Mouse (Mus musculus): ENCODE measurements around the gene Klhl7.

Klhl7 gene

DNA sequence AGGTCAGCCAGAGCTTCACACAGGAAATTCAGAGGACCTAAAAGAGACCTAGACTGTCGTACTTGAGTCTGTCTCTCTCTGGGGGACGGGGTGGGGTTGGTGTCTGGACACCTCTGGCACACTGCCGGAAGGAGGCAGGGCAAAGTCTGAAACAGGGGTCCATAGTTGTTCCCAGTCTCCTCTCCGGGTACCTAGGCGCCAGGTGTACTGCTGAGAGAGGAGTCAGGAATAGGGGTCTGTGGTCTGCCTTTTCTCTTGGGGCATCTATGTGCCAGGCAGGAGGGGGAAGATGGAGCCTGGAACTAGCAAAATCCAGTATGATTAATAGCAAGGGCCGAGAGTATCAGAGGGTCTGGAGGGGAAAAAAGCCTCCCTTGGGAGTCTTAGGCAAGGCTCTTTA, 5.0 kb upstream of the Klhl7 start:
- no peak for DNase-seq (ENCODE audit: low read depth, low spot score)

DNA sequence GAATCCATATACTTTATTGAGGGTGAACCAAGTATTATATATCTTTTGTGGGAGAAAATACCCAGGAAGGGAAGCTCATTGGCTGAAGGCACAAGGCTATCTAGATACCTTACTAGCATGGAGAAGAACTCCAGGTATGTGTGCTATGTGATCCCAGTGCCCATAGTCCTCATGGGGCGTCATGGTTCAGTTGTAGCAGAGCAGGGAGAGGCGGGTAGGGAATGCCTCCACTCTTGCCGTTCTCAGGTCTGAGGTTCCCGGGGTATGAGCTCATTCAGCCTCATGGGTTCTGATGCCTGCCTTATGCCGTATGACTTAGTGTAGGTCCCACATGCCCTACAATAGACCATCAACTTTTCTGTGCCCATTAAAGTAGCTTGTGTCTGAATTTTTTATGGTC, 4.5 kb upstream of the Klhl7 start:
- DNase-seq (ENCODE audit: low read depth, low spot score), result no peak

DNA sequence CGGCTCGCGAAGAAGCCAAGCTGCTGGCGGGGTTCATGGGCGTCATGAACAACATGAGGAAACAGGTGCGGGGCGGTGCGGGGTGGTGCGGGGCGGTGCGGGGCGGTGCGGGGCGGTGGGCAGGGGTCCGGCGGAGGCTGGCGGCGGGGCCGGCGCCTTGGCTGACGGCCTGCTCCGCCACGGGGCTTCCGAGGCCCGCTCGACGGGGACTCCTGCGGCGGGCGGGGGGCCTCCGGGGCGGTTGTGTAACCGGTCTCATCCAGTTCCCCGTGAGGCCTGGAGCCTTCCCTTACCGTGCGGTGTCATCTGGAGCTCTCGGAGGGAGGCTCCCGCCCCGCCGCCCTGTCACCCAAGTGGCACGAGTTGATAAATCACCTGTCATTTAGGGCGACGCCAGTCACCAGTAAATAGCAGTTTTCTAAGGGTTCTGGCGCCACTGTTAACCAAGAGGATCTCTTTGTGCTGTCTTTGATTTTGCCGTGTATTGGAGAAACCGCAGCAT, 456 bp downstream of the Klhl7 start:
- DNase-seq (ENCODE audit: low read depth, low spot score), result peak; percentile 32

DNA sequence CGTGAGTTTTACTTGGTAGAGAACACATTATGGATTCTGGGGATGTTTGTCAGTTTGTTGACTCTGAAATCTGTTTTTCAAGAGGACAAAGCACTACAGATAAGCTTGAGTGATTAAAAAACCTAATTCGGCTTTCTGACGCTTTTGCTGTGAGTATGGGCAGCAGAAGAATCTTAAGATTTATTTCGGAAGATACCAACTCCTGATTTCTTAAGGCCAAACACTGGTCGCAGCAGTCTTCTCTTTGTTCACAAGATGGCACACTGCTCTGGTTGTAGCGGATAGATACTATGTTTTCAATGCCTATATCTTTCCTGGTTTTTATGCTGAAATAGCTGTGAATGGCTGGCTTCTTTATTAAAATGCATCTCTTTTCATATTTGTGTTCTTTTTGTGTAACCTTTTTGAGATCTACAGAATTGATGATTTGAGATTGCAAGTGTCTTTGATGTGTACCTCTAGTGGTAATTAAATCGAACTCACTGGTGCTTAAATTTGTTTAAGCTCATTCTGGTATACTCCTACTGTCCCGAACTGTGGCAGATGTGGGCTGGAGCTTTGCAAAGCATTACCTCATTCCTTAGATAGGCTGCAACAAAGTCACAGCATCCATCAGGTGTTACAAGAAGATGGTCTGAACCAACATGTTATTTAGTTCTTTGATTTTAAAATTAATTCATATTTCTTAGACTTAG, 1.2 kb downstream of the Klhl7 start:
- no peak for DNase-seq (ENCODE audit: low read depth, low spot score)

DNA sequence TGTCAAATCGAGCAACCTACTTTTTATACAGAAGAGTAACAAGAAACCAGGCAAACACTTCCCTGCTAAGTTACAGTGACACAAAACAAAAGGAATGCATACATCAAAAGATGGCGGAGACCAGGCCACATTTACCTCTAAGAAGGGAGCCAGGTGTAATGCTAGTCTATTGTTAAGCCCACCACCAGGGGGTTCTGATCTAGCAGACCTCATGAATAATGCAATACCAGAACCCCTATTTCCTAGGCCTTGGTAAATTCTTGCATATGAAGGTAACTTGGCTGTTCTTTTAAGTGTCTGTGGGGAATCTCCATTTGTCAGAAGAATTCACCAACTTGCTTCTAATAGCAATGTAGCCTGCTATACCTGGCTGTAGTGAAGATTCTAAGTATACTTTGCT, 2.8 kb downstream of the Klhl7 start:
- peak; percentile 74 for DNase-seq (ENCODE audit: low read depth, low spot score)

DNA sequence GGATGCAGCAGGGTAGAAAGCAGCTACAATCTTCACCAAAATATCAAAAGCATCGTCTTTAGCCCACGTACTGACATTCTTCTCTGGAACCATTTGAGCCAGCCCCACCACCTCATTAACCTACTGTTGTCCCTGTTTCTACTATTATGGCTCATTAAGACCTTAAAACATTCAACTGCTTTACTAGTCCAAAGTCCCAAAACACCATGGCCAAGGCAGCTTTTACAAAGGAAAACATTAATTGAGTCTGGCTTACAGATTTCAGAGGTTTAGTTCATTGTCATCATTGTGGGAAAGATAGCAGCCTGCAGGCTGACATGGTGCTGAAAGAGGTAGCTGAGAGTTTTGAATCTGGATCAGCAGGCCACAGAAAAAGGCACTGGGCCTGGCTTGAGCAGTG, 3.4 kb downstream of the Klhl7 start:
- no peak for DNase-seq (ENCODE audit: low read depth, low spot score)

DNA sequence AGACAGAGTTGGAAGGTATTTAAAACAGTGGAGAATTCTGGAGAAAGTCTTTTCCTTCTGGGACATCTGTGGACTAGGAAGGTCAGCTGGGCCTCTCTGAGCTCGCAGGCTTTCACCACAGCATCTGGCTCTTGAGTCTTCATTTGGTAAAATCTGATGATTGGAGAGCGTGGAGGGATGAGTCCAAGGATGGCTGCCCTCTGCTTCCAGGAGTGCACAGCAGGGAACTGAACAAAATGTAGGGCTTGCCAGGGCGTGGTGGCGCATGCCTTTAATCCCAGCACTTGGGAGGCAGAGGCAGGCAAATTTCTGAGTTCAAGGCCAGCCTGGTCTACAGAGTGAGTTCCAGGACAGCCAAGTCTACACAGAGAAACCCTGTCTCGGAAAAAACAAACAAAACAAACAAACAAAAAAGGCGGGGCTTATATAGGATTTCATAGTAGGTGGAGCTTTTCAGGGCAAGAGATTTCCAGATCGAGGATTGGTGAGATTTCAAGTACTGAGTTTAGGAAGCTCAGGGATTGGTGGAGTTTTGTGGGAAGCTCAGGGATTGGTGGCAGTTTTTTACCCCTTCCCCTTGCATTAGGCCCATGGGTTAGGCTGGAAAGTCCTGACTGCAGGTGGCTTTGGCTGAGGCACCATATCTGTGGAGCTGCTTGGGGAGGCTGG, 6.8 kb downstream of the Klhl7 start:
- peak; percentile 55 for DNase-seq (ENCODE audit: low read depth, low spot score)

DNA sequence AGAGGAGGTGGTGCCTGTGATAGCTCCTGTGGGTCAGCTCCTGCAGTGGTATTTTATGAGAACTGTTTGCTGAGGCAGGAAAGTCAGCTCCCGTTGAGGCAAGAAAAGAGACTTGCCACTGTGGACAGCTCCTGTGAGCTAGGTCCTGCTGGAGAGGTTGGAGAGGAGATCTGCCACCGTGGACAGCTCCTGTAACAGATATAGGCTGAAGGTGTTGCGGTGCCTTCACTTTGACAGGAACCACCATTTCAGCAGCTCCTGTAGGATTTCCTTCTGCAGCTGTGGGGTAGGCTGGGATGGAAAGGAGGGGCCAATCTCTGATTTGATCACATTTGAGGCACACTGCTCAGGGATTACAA, 7.3 kb downstream of the Klhl7 start:
- peak; percentile 26 for DNase-seq (ENCODE audit: low read depth, low spot score)

DNA sequence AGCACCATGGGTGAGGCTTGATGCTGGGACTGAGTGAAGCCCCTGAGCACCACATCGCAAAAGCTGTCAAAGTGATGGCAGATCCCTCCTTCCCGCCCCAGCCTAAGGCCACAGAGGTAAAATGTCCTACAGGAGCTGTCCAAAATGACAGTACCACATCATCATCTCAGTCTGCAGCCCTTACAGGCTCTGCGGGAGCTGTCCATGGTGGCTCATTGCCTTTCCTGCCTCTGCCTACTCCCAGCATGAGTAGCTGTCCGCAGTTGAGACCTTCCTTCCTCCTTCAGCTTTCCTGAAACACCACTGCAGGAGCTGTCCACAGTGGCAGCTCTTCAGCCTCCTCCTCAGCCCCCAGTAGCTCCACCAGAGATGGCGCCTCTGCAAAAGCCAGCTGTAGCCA, 9.7 kb downstream of the Klhl7 start:
- DNase-seq (ENCODE audit: low read depth, low spot score), result peak; percentile 72

DNA sequence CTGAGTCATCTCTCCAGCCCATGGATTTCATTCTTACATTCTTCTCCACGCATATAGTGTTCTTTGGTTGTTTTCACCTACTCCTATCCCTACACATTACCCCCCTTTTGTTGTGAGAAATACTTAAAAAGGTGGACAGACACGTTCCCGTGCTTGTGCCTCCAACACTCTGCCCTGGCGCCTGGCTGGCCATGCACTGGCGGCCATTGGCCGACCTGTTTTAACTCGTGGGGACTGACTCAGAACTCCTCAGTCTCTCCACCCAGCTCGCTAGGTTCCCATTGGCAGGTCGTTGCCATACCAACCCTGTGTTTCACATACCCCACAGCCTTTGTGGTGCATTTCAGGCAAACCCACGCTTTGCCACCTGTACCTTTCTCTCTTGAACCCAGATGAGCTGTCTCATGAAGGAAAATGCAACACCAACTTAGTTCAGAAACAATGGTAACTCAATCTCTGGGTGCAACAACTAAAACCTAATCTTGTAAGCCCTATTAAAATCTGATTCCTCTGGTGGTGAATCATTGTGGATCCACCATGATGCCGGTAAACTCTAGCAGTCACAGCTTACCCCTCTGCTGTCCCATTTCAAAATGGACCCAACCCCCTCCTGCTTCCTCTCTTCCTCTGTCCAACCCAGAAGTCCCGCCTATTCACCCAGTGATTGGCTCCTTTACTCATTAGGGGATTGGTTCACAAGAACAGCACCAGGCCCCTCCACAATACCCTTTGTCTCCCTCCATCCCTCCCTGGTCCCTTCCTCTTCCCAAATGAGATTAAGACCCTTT, 11.9 kb downstream of the Klhl7 start:
- no peak for DNase-seq (ENCODE audit: low read depth, low spot score)

DNA sequence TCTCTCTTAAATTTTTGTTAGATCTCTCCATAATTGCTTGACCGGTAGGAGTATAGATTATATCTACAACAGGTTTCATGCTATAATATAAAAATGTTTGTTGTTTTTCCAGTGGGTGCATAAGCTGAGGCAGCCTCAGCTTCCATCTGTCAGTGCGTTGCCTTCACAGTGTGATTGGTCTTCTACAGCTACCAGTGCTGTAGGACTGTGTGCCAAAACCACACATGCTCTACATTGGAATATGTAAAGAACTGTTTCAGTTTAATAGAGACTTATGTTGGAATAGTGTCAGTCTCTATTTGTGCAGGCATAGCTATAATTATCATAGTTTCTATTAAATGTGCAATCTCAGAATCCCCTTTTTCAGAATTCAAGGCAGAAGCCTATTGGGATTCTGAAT, 21.8 kb downstream of the Klhl7 start:
- DNase-seq (ENCODE audit: low read depth, low spot score), result no peak

DNA sequence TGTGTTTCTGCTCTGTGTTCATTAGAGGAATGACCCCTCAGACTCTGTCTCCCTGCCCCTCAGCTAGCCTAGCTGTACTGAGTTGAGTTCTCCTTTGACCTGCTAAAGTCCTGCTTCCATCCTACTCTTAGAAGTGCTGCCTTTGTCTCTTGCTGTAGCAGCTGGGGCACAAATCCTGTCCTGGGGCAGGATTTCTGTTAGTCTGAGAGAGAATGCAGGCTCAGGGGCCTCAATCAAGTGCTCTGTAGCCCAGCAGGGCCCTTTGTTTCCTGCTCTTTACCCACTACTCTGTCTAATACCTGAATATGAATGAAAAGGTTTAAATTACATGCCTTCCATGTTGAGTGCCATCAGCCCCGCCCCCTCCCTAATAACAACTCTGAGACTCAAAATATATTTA, 23.8 kb downstream of the Klhl7 start:
- DNase-seq (ENCODE audit: low read depth, low spot score), result no peak

DNA sequence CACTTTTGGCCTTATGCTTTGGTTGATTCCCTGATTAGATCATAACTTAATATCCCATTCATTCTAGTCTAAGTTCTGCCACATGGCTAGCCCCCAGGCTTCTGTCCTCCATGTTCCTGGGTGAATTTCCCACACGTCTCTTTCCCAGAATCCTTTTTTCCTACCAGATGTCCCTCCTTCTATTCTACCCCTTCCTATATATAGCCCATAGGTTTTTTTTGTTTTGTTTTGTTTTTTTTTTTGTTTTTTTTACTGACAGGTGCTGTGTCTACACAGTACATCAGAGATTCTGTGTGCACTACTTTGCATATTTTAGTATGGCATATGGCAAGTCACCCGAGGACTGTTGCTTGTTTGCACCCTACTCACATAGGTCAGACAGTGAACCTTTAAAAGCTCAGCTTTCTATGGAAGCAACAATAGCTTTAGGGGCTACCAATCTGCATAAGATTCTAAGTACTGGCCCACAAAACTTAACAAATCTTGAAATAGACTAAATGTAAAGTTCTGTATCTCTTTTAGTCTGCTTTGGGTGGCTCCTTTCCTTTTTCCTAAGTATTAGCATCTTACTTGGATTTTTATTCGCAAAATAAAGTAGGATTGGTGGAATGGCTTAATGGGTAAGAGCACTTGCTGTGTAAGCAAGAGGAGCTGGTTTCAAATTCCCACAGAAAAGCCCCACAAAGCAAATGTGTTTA, 24.3 kb downstream of the Klhl7 start:
- no peak for DNase-seq (ENCODE audit: low read depth, low spot score)

DNA sequence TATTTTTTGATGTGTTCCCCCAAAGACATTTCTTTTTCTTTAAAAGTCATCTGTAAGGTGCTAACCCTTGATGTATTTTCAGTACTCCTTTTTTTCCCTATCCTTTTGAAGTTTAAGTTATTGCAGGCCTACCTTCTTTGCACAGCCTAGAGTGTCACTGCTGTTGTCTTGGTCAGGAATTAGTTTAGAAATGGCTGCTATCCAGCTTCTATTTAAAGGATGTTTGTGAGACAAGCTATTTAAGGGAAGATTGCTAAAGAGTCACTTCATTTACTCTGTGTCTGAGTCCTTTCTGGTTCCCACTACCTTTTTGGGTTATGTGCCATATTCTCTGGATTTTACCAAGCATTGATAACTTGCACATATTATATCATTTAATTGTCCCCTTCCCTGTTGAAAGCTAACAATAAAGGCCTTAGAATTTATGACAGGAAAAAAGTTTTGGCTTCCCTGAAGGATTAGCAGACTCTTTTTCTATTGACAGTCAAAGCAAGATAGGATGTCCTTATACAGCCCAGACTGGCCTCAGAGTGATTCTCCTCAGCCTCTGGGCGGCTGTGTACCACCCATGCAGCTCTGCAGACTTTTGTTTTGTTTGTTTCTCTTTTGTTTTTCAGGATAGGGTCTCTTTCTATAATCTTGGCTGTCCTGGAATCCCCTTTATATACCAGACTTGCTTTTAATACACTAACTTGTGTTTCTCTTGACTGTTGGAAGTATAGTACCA, 25.7 kb downstream of the Klhl7 start:
- no peak for DNase-seq (ENCODE audit: low read depth, low spot score)

DNA sequence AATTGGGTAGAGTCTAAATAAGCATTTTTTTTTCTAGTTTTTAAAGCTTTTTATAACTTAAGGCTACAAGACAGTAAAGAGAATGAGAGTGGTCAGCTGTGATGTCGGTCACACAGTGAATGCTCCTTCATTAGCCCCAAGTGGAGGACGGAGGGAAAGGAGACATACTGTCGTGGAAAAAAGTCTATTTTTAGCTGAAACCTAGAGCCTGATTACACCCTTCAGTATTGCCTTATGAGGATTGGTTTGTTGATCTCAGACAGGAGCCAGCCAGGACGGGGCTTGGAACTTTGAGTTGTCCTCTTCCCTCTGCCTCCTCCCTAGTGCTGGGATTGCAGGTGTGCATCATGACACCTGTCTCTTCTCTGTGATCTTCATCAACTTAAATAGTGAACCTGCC, 26.6 kb downstream of the Klhl7 start:
- DNase-seq (ENCODE audit: low read depth, low spot score), result no peak

DNA sequence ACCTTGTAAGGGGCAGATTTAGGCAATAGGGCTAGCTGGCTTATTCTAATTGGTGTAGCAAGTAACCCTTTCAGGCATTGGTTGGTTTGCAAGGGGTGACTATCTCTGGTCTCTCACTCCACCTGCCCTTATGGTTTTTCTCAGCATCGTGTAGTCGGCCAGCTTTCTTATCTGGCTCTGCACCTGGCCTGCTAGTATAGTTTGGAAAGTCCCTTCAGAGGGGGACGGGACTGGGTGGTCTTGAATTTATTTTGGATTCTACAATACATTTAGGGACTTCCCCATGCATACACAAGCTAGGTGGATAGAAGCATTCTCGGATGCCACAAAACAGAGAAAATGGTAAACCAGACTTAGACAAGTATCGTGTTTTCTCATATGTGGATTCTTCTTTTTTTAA, 46.6 kb downstream of the Klhl7 start:
- DNase-seq (ENCODE audit: low read depth, low spot score), result no peak

DNA sequence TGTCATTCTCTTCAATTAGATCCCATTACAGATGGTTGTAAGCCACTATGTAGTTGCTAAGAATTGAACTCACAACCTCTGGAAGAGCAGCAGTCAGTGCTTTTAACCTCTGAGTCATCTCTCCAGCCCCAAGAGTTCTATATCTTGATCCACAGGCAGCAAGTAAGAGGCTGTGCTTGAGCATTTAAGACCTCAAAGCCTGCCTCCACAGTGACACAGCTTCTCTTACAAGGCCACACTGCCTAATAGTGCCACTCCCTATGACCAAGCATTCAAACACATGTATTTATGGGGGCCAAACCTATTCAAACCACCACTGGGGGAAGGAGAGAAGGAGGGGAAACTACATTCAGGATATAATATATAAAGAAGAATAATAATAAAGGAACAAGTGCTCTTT, 51.8 kb downstream of the Klhl7 start:
- DNase-seq (ENCODE audit: low read depth, low spot score), result no peak

DNA sequence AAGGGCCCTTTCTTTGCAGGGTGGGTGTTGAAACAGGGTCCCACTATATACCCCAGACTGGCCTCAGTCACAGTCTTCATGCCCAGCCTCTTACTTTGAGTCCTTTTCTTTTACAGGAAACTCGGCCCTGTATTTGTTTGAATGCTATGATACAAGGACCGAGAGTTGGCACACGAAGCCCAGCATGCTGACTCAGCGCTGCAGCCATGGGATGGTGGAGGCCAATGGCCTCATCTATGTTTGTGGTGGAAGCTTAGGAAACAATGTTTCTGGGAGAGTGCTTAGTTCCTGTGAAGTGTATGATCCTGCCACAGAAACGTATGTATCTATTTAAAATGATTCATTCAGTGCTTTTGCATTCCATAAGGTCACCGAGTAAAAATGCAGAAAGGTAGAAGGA, 56.4 kb downstream of the Klhl7 start:
- DNase-seq (ENCODE audit: low read depth, low spot score), result no peak

DNA sequence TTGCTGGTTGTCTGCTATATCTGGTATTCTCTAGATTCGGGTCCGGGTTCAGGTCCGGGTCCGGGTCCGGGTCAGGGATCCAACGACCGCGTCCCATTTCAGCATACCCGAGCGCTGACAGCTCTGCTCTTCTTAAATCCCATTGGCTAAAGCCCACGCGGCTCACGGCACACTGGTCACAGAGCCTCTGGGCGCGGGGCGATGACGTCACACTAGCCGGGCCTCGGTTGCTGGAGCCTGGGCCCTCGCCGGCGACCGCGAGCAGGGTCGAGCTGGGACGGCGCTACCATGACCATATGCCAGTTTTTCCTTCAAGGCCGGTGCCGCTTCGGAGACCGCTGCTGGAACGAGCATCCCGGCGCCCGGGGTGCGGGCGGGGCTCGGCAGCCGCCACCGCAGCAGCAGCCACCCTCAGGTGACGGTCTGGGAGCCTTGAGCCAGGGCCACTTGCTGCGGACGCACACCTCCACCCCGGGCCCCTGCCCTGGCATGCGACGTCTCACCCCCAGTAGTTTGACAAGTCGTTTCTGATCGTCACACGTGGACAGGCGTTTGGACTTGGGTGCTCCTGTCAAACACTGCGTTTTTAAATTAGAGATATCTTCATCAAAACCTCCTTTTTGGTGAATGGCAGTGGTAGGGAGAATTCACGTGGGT, 64.5 kb downstream of the Klhl7 start, which contains the start of gene Nupl2:
Gene Nupl2 (plus strand): TSS at position 175 of the 657 bp plus-strand sequence.
- peak; percentile 94 for DNase-seq (ENCODE audit: low read depth, low spot score)

DNA sequence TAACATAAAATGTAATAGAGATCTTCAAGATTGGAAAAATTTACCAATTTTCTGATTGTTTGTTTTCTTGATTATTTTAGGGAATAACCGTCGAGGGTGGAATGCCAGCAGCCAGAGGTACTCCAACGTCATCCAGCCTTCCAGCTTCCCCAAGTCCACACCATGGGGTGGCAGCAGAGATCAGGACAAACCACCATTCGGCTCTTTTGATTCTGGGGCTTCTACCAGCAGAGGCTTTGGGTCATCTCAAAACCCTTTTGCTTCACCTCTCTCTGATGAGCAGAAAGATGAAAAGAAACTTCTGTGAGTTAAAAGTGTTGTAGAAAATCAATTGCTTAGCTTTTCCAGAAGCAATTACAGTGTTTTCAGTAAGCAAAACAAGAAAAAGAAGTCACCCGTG, 66.9 kb downstream of the Klhl7 start:
- DNase-seq (ENCODE audit: low read depth, low spot score), result peak; percentile 55

DNA sequence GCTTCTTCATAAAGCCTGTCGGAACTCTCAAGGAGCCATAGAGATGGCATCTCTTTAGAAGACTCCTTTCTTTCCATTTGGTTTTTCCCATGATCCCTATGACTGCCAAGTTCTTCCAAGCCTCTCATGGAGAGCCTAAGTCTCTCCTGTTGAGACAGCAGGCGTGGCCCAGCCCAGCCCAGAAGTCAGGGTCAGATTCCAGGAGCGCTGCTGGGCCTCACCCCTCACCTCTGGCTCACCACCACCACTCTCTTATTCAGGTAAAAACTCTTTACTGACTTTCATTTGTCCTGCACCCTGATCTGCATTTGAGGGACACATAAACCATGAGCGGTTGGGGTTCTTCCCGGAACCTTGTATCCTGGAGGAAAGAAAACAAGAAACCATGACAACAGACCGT, 69.5 kb downstream of the Klhl7 start:
- DNase-seq (ENCODE audit: low read depth, low spot score), result peak; percentile 83

All from ES-CJ7 (cell line).